Mouse (Mus musculus): Measurements from ENCODE around the gene Scg2. TPM values are rescaled to one million over a fixed set of nuclear protein-coding genes. Genes with fewer than 3 reads are reported as not detected.

Scg2 gene
- total RNA-seq (2012; rRNA removed) (not detected in 2 replicates), polyA plus RNA-seq (2012; ENCODE audit: insufficient read depth in 1 of 2, insufficient read length in 2 of 2, low read depth in 1 of 2, low replicate concordance in 2 of 2, missing spikeins in 1 of 2) (not detected)

GRCm38 (mm10) chr1:79439609-79440308 is at the start of gene Scg2:
Scg2 (minus strand) TSS chr1:79440120.
- no peaks in the 10 kb centered on the region for H3K9me3 ChIP-seq (replicated peaks; ENCODE audit: insufficient read depth, low read length)
- H3K79me2 ChIP-seq (ENCODE audit: control insufficient read depth, insufficient read depth, low read length, poor library complexity) = no peaks in the 10 kb centered on the region
- no peaks in the 10 kb centered on the region for H3K27me3 ChIP-seq (ENCODE audit: control insufficient read depth in 1 of 2, insufficient read depth in 2 of 2, low read length in 2 of 2)
- no peaks in the 10 kb centered on the region for H3K4me1 ChIP-seq (ENCODE audit: control insufficient read depth in 1 of 2, insufficient read depth in 2 of 2, low read length in 2 of 2)
- no peak within 1 kb of the TSS for H3K27ac ChIP-seq (ENCODE audit: control insufficient read depth, low read depth, low read length)
- peak; percentile 13 for DNase-seq (ENCODE audit: low read depth, low spot score)
- TF ChIP-seq USF1 (IDR thresholded peaks at IDR 0.05; ENCODE audit: low read depth, low read length) = no peak
- TF ChIP-seq ETS1 (IDR thresholded peaks at IDR 0.05; ENCODE audit: low read depth, low read length) = no peak
- H3K36me3 ChIP-seq (ENCODE audit: control insufficient read depth in 1 of 2, insufficient read depth in 2 of 2, low read length in 2 of 2) = no peaks in the 10 kb centered on the region
- H3K9ac ChIP-seq (ENCODE audit: control insufficient read depth, low read depth, low read length, poor library complexity, severe bottlenecking) = no peak within 1 kb of the TSS
- H3K4me3 ChIP-seq (ENCODE audit: control insufficient read depth in 1 of 2, insufficient read depth in 1 of 2, low read depth in 2 of 2, low read length in 2 of 2) = no peak within 1 kb of the TSS

GRCm38 (mm10) chr1:79485546-79485945 is 45.6 kb upstream of the Scg2 start:
- Histone ChIP-seq H3K27ac (ENCODE audit: control insufficient read depth, low read depth, low read length) (no peak overlapping the region), H3K9ac (ENCODE audit: control insufficient read depth, low read depth, low read length, poor library complexity, severe bottlenecking) (no peak overlapping the region), H3K27me3 (ENCODE audit: control insufficient read depth in 1 of 2, insufficient read depth in 2 of 2, low read length in 2 of 2) (no peaks in the 10 kb centered on the region), H3K36me3 (ENCODE audit: control insufficient read depth in 1 of 2, insufficient read depth in 2 of 2, low read length in 2 of 2) (no peaks in the 10 kb centered on the region), H3K4me3 (ENCODE audit: control insufficient read depth in 1 of 2, insufficient read depth in 1 of 2, low read depth in 2 of 2, low read length in 2 of 2) (no peak overlapping the region), H3K4me1 (ENCODE audit: control insufficient read depth in 1 of 2, insufficient read depth in 2 of 2, low read length in 2 of 2) (no peaks in the 10 kb centered on the region), H3K9me3 (replicated peaks; ENCODE audit: insufficient read depth, low read length) (no peaks in the 10 kb centered on the region), H3K79me2 (ENCODE audit: control insufficient read depth, insufficient read depth, low read length, poor library complexity) (no peaks in the 10 kb centered on the region)
- no peak for DNase-seq (ENCODE audit: low read depth, low spot score)
- no peak for TF ChIP-seq MYB (IDR thresholded peaks at IDR 0.05; ENCODE audit: low read depth, low read length)
- TF ChIP-seq ZC3H11A (IDR thresholded peaks at IDR 0.05; ENCODE audit: low read depth, low read length) = no peak
- TF ChIP-seq BHLHE40 (IDR thresholded peaks at IDR 0.05; ENCODE audit: borderline replicate concordance, low read depth, low read length) = no peak
- TF ChIP-seq MAX (IDR thresholded peaks at IDR 0.05; ENCODE audit: low read length) = no peak
- TF ChIP-seq UBTF (IDR thresholded peaks at IDR 0.05; ENCODE audit: borderline replicate concordance, insufficient read depth, low read depth, low read length) = no peak
- TF ChIP-seq TAL1 (IDR thresholded peaks at IDR 0.05; ENCODE audit: low read length) = no peak
- TF ChIP-seq ZKSCAN1 (IDR thresholded peaks at IDR 0.05; ENCODE audit: low read depth, low read length) = no peak
- no peak for TF ChIP-seq POLR2AphosphoS2 (IDR thresholded peaks at IDR 0.05; ENCODE audit: low read length)
- TF ChIP-seq RAD21 (IDR thresholded peaks at IDR 0.05; ENCODE audit: low read depth, low read length) = no peak
- no peak for TF ChIP-seq MEF2A (IDR thresholded peaks at IDR 0.05; ENCODE audit: extremely low read depth, insufficient replicate concordance, low read depth, low read length, poor library complexity, severe bottlenecking)
- no peak for TF ChIP-seq GATA1 (IDR thresholded peaks at IDR 0.05; ENCODE audit: low read depth, low read length)
- no peak for TF ChIP-seq USF1 (IDR thresholded peaks at IDR 0.05; ENCODE audit: low read depth, low read length)
- no peak for TF ChIP-seq GABPA (IDR thresholded peaks at IDR 0.05; ENCODE audit: low read depth, low read length)
- no peak for TF ChIP-seq MYC (IDR thresholded peaks at IDR 0.05; ENCODE audit: low read depth, low read length)
- TF ChIP-seq USF2 (IDR thresholded peaks at IDR 0.05; ENCODE audit: borderline replicate concordance in 1 of 2, insufficient read depth in 1 of 2, low read depth in 1 of 2, low read length in 2 of 2) = no peak
- no peak for TF ChIP-seq TBP (IDR thresholded peaks at IDR 0.05; ENCODE audit: low read depth, low read length)
- TF ChIP-seq SMC3 (IDR thresholded peaks at IDR 0.05; ENCODE audit: low read depth, low read length) = no peak
- no peak for TF ChIP-seq RCOR1 (IDR thresholded peaks at IDR 0.05; ENCODE audit: low read depth, low read length)
- TF ChIP-seq JUND (IDR thresholded peaks at IDR 0.05; ENCODE audit: low read depth, low read length) = no peak
- no peak for TF ChIP-seq POLR2A (IDR thresholded peaks at IDR 0.05; ENCODE audit: control insufficient read depth in 1 of 2, insufficient read depth in 1 of 2, low read depth in 1 of 2, low read length in 2 of 2, poor library complexity in 1 of 2)

Data from MEL (cell line).